Mouse (Mus musculus): ENCODE measurements around the gene Cog8.
"Not testable (repeated sequence)": the region's sequence is repeated elsewhere in the genome, so short reads cannot be mapped to it uniquely, and the experiment has no call there.

Cog8 gene

DNA sequence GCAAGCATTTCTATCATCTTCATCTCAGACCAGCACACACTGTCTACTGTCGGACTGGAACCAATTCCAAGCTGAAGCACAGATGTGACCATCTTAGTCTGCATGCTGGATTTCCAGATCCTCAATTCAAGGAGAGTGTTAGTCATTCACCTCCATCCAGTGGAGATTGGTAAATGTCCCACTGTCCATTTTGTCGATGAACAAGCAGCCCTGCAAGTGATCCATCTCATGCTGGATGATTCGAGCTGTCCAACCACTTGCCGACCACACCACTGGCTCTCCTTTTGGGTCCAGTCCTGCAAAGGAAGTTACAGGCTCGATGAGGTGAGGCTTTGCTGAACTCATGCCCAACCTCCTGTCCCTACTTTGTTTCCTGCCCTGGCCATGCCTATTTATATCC is 9.5 kb downstream of the Cog8 start:
- in situ Hi-C loops (cut with MboI; ENCODE audit: unreplicated experiment in 2 of 2) = no loop called here

DNA sequence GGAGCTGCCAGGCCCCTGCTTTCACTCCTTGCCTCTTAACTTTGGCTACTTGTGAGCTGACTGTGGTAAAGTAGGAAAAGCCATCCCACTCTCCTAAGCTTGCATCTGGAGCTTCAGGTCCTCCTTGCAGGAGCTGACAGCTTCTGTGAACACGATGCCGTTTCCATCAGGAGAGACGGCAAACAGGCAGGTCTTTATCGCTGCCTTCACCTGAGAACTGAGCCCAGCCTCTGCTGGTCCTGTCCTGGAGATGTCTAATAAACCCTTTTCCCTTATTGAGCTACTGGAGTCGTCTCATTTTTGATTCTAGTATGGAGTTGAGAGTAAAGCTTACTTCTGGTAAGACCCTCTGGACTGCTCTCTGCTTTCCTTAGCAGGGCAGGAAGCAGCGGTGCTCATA is 11.0 kb downstream of the Cog8 start:
- in situ Hi-C loops (cut with MboI; ENCODE audit: unreplicated experiment in 2 of 2) = no loop called here

DNA sequence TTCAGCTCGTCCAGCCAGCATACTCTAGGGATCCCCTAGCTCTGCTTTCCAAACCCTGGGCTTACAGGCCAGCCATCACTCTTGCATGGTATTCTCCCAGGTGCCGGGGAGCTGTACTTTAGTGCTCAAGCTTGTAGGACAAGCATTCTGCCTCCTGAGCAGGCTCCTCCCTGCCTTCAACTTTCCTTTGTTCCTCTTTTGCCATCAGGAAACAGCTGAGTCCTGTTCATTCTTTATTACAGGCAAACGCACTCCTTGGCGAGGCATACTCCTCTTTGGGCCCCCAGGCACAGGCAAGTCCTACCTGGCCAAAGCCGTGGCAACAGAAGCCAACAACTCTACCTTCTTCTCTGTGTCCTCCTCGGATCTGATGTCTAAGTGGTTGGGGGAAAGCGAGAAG is 15.9 kb downstream of the Cog8 start:
- in situ Hi-C loops (cut with MboI; ENCODE audit: unreplicated experiment in 2 of 2) = no loop called here

GRCm38 (mm10) chr8:107036626-107037025 is 19.9 kb downstream of the Cog8 start:
- in situ Hi-C loops (cut with MboI; ENCODE audit: unreplicated experiment in 2 of 2) = no loop called here

GRCm38 (mm10) chr8:107035641-107036040 is 20.8 kb downstream of the Cog8 start:
- in situ Hi-C loops (cut with MboI; ENCODE audit: unreplicated experiment in 2 of 2) = no loop called here

- in situ Hi-C loops (cut with MboI; ENCODE audit: unreplicated experiment in 2 of 2) = not testable (repeated sequence)
Measured at GRCm38 (mm10) chr8:107033609-107034008, 22.9 kb downstream of the Cog8 start.

GRCm38 (mm10) chr8:107031577-107032090 is 24.9 kb downstream of the Cog8 start:
- in situ Hi-C loops (cut with MboI; ENCODE audit: unreplicated experiment in 2 of 2) = no loop called here

DNA sequence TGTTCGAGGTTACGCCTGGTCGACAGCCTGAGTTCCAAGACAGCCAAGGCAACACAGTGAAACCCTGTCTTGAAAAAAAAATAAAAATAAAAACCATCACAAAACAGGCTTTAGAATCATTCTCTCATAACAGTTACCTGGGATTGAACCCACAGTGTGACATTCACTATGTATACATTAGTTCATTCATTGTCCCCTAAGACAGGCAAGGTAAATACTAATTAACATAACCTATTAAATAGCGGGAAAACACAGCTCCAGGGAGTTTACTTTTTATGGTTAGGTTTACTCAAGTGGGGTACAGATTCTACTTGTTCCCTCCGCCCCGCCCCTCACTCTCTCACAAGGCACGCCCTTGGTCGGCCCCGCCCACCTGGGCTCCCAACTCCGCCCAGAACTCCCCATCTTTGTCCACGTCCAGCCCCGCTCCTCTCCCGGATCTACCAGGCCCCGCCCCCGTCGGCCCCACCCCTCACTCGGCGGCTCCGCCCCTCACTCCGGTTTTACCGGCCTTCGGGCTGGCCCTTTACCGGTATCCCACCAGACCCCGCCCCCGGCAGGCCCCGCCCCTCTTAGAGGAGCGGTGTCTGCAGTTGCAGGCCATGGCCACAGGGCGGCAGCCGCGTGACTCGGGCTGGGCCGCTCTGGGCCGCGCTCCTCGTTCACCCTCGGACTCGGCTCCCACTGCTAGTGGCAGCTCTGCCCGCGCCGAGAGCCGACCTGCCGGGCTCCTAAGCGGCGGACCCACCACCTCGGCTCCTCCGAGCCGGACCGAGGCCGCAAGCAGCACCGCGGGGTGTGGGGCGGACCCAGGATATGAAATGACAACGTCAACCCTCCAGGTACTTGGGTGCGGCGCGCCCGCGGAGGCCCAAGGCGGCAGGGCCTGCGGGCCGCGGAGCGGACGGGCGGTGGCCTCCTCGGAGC is 25.6 kb downstream of the Cog8 start, which contains the start of gene Vps4a:
TSS of gene Vps4a (plus strand) at position 573 of the 927 bp plus-strand sequence.
- in situ Hi-C loops (cut with MboI; ENCODE audit: unreplicated experiment in 2 of 2) = no loop called here

- in situ Hi-C loops (cut with MboI; ENCODE audit: unreplicated experiment in 2 of 2) = no loop called here
Measured at GRCm38 (mm10) chr8:107030058-107030457, 26.4 kb downstream of the Cog8 start.

- in situ Hi-C loops (cut with MboI; ENCODE audit: unreplicated experiment in 2 of 2) = no loop called here
Measured at GRCm38 (mm10) chr8:107029310-107029709, 27.2 kb downstream of the Cog8 start.

DNA sequence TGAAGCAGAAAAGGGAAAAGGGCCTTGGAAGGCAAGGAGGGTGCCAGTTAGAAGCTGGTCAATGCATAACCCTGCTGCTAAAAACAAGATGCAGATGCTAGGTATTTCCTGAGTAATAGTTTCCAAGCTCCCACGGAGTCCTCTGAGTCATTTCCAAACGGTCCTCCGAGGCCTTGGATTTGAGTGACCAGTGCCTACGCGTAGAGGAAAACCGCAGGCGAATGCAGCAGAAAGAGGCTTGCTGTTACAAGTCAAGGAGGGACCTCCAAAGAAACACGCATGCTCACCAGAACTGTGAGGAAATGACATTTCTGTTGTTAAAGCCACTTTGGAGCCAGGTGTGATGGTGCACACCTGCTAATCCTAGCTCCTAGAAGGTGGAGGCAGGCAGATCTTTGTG is 33.0 kb downstream of the Cog8 start:
- in situ Hi-C loops (cut with MboI; ENCODE audit: unreplicated experiment in 2 of 2) = loop anchor here in 1 of 2 experiments (25.0 kb wide), 1 partner anchor 611 kb away; the partner anchor contains the start of gene Zfp90

DNA sequence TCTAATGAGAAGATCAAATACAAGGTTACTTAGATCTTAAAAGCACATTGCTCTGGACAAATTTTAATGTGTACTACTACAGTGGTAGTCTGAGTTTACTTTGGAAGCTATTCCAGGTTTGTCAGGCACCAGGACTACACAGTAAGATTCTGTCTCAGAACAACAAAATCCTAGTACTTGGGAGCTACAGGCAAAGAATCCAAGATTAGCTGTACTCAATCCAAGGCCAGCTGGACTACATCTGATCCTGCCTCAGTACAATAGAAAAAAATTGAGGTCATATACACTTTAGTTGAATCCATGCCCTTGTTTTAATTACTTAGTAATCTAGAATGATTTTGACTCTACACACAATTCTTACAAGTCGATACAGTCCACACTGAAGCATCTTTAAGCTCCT is 41.6 kb downstream of the Cog8 start:
- in situ Hi-C loops (cut with MboI; ENCODE audit: unreplicated experiment in 2 of 2) = loop anchor here in 1 of 2 experiments (25.0 kb wide), 1 partner anchor 603 kb away; the partner anchor contains the start of gene Zfp90

DNA sequence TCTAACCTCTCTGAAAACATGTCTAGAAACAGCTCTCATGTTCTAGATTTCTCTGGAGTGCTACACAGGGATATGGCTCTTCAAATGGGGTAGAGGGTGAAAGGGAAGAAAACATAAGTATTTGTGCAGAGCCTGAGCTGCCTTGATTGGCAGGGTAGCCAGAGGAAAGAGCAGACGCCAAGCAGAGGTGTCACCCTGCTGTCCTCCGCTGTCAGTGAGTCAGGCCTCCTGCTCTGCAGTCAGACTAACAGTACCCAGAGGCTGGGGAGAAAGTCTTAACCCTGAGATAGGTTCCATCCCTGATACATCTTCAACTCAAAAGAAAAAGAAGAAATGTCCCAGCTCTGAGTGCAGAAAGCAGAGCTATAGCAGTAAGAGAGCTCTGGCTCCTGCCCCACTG is 43.8 kb downstream of the Cog8 start:
- in situ Hi-C loops (cut with MboI; ENCODE audit: unreplicated experiment in 2 of 2) = loop anchor here in 1 of 2 experiments (25.0 kb wide), 1 partner anchor 600 kb away; the partner anchor contains the start of gene Zfp90

DNA sequence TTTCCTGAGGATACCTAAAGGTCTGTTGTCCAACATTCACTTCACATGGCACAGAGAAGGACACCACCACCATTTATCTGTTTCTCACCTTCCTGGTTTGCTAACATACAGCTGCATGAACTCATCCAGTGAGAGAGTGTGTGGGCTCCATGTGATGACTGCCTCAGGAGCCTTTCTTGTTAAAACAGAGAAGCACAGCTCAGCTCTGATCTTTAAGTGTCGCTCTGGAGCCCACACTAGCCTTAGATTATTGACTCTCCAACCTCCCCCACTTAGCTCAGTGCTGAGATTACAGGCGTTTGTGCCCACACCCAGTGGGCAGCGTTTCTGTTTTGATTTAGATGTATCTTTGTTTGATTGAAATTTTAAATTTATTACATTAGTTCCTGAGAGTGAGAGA is 48.7 kb downstream of the Cog8 start:
- in situ Hi-C loops (cut with MboI; ENCODE audit: unreplicated experiment in 2 of 2) = loop anchor here in 1 of 2 experiments (10.0 to 25.0 kb wide), 3 partner anchors 123 to 595 kb away; partner anchors contain the start of gene Zfp90

- in situ Hi-C loops (cut with MboI; ENCODE audit: unreplicated experiment in 2 of 2) = loop anchor here (5.0 to 25.0 kb wide), 5 partner anchors 80 to 590 kb away; partner anchors contain the start of gene Zfp90 (in 1 of the 2)
Measured at GRCm38 (mm10) chr8:107002532-107002931, 54.0 kb downstream of the Cog8 start.

DNA sequence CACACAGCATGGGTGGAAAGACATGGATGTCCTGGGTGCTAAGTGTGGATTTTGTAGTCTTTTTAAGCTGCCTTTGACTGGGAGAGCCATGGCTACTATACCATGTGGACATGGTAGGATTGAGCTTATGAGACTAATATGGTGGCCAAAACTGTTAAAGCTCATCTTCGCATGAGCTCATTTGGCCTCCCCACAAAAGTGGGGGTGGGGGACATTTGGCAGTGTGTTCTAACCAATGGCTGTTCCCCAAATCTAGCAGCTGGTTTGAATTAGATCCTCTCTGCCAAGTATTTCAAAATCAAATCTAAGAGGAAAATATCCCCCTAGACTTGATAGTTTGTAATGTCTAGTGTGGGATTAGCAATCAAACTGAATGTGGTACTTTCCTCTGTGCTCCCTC is 57.4 kb downstream of the Cog8 start:
- in situ Hi-C loops (cut with MboI; ENCODE audit: unreplicated experiment in 2 of 2) = no loop called here

DNA sequence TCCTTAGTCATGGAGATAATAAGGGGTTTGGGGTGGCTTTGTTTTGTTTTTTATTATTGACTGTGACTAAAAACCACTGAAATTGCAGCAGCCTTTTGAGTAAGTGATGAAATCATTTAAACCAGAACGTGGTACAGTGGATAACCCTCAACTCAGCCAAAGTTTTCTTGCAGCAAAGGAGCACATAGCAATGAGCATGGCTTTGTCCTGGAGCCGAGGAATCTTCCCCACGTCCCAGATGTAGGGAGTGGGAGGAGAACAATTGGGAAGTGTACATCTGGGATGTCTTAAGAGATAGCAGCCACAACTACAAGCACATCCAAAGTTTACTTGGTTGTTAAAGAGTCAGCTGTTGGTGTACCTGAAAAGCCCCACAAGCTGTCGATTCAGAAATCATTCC is 59.1 kb downstream of the Cog8 start:
- in situ Hi-C loops (cut with MboI; ENCODE audit: unreplicated experiment in 2 of 2) = no loop called here

- in situ Hi-C loops (cut with MboI; ENCODE audit: unreplicated experiment in 2 of 2) = not testable (repeated sequence)
Measured at GRCm38 (mm10) chr8:106996339-106996738, 60.1 kb downstream of the Cog8 start.
